Mouse (Mus musculus) thymus, adult 18-20 months (tissue): Measurements from ENCODE around the gene C1qtnf6.
A peak's percentile ranks its signal among the peaks of the same experiment; 100 is the strongest.

Source experiments
- DNase-seq, 2 experiments: peaks; one replicate each; pipeline ENCODE4 v3.0.0; 2022; ENCODE audit warnings: mixed read lengths in 2 of 2

Gene C1qtnf6

DNA sequence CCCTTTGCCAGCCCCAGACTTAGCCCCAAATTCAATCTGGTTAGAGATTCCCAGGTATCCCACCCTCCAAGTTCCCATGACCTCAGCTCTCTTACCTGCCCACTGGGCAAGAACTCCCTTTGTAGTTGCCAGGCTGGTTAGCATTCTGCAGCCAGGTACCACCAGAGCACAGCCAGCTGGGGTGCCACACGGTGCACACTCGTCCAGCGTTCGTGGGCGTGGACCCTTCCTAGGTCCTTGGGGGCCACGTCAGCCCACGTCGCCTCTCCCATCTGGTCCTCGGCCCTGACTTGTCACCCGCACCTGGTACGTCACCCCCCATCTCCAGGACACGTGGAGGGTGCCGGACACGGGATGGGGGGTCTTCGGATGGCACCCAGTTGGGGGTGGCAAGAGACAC is 12.8 kb upstream of the C1qtnf6 start:
- no peak for DNase-seq

DNA sequence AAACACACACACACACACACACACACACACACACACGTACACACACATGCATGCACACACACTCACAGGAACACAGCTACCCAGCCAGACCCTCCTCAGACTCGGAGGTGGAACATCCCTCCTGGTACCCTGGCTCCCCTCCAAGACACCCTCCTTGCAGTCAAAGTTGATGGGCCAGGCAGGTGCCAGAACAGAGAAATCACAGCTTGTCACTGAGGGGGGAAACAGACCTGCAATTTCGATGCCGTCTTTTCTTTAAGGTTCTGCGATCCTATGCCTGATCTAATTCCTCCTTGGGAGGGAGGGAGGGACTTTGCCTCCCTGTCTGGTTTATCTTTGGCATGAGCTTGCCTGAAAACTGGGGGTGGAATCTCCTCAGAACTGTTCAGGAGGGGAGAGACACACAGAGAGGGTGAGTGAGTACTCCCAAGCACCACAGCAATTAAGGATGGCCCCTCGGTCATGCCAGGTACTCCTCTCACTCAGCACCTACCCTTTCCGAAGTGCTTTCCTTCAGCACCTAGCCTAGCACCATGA is 11.6 kb upstream of the C1qtnf6 start:
- no peak for DNase-seq

DNA sequence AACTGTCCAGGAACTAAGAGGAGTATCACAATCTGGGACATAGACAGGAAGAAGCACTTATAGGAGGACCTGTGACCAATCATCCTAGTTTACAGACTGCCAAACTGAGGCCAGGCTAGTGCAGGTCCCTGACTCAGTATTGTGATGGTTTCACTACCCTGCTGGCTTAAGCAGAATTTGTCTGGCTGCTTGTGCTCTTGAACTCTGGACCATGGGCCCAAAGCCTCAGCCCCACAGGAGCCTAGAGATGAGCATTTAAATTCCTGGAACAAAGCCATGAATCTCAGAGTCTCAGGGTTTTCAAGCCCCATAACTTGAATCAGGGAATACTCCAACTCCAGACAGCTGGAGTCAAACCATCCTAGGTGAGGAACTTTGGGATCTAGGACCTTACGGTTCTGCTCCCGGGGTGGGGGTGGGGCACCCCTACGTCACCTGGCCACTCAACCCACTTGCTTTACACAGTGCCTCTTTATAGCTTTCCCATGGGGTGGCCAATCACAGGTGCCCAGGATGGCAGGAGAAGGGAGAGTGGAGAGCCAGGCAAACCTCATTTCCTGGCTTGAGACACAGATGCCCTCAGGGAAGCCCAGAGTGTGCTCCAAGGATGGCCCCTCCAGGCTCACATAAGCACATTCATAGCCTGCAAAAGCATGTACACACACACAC is 11.0 kb upstream of the C1qtnf6 start:
- DNase-seq = no peak

DNA sequence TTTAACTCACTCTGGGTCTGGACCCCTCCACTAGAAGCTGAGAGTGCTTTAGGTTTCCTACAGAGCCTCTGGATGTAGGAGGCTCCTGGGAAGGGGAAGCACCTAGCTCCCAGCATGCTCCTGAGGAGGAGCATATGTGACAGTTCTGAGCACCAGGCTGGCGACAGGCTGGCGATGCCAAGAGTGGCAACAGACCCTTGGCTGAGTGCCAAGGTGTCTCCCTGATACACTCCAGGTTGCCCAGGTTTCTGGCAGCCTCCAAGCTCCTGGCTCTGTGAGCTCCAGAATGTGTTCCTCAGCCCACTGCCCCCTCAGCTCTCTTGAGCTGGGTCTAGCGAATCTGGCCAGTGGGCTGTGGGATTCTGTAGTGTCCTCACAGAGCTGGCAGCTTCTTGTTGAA is 10.4 kb upstream of the C1qtnf6 start:
- DNase-seq = no peak

DNA sequence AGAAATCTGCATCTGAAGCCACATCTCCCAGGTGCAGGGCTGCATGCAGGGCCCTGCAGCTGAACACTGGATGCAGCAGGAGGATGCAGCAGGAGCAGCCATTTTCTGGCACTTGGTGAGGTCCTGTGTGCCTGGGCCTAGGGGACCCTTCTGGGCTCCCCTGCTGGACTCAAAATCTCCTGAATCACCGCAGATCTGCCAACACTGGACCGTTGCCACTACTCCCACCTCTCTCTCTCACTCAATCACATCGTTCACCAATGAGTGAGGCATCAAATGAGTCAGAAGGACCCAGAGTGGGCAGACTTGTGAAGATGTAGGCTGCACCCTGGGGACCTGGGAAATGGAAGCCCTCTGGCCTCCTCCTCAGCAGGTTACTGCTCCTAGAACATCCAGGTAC is 9.8 kb upstream of the C1qtnf6 start:
- DNase-seq = no peak

DNA sequence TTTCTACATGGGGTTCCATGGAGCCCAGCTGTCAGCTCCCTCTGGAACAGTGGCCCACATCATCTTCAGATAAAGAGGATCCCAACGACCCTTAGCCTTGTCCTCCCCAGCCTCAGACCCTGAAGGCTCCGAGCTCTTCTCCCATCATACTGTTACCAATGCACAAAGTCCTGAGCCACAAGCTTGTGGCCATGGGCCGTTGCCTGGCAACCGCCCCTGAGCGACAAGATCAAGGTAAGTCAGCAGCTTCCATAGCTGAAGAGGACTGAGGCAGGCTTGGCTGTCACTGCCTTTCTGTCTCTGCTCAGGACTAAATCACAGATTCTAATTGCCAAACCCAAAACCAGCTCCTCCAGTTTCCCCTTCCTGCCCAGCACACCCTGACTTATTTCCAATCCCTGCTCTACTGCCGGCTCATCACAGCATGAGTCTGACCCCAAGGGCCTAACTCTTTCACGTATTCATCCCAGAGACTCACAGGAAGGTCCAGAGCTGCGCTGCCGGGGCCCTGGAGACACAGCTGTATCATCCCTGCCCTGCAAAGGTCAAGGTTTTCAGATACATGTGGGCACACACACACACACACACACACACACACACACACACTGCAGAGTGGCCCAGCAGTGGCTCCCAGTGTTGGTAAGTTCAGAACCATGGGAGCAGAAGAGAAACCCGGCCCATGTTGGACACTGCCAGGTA is 4.7 kb upstream of the C1qtnf6 start:
- DNase-seq = no peak

DNA sequence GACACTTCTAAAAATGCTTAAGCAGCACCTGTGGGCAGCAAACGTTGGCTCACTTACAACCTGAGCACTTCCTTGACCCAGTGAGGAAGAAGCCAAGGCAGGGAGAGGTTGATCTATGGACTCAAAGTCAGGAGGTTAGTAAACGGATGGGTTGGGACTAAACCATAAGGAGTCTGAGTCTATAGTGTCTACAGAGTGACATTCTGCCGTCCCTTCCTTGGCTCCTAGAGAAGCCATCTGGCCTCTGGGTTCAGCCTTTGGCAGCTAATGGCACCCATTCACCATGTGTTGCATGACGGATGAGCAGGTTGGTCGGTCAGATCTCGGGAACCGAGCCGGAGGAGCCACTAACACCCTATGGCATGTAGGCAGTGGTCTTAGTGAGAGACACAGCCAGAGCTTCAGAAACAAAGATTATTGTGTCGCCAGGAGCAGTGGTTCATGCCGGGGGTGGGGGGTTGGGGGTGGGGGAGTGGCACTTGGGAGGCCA is 2.2 kb upstream of the C1qtnf6 start:
- DNase-seq = no peak

DNA sequence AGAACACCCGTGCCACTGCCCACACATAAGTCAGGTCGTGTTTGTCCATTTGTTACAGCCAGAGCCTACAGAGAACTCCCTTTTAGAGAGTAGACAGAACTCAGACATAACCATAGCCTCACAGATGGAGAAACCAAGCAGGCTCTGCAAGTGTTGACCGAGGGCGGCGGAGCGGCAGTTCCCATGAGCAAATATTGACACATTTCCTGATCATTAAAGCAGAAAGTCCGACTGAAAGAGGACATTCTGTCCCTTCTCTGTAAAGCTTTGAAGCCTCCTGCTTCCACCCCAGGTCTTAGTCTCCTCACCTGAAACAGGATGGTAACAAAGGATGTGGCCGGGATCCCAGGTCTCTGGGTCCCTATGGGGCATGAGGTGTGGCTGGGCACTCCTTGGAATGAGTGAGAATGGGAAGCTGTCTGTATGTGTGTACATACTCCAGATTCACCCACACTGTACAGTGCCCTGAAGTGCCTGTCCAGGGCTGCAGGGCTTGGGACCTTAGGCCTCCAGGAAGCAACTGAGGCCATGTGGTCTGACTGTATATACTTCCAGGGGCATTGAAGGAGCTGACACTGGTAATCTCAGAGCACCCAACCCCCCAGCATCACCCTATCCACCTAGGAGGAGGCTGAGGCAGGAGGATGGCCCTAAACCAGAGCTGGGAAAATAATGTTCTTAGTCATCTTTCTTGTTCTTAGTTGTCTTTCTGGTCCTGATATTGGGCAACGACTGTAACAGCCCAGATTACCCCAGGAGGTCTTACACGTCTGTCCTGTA is 1.5 kb upstream of the C1qtnf6 start:
- no peak for DNase-seq

DNA sequence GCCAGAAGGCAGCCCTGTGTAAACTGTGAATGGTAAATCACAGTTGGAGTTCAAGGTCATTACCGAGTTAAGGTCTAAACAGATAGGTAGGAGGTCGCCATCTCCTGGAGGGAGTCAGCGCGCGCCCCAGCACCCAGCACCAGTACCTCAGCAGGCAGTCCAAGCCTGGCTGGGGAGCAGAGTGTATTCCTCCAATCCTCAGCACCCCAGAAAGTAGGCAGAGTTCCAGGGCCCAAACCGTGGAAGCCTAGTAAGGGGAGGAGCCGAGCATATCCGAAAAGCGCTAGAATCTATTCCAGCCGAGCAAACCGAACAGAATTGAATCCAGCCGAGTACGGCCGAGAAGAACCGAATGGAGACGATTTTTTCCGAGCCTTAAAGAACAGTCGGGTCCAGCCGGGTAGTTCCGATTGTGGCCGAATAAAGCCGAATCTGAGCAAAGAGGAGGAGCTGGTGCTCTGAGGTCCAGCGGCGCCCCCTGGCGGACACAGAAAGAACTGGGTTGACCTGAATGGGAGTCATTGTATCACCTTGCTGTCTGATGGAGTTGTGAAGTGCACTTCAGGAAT is 769 bp upstream of the C1qtnf6 start:
- peak; percentile 87 to 91 for DNase-seq

DNA sequence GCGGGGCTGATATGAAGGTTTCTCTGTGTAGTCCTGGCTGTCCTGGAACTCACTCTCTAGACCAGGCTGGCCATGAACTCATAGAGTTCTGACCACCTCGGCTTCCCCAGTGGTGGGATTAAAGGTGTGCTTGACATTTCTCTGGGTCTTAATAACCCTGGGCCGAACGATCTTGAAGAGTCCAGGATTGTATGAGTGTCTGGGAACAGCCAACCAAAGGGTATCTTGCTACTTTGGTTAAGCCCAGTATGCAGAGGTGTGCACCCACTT is 170 bp upstream of the C1qtnf6 start:
- no peak for DNase-seq

DNA sequence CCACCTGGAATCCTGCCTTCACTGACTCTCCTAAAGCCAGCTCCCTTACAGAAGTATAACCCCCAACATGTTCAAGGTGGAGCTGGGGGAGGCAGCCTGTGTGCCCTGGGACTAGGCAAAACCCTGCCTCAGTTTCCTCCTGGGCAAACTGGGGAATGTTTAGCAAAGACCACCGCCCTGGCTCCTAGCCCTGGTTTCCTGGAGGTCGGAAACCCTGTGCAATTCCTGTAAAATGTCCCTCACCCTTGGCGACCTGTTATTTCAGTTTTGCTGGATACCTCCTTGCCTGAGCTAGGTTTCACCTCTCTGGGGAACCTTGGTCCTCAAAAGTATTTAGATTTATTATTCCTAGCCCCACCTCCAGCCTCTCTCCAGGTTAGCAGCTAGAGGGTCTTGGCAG is 1.1 kb downstream of the C1qtnf6 start:
- DNase-seq = no peak

DNA sequence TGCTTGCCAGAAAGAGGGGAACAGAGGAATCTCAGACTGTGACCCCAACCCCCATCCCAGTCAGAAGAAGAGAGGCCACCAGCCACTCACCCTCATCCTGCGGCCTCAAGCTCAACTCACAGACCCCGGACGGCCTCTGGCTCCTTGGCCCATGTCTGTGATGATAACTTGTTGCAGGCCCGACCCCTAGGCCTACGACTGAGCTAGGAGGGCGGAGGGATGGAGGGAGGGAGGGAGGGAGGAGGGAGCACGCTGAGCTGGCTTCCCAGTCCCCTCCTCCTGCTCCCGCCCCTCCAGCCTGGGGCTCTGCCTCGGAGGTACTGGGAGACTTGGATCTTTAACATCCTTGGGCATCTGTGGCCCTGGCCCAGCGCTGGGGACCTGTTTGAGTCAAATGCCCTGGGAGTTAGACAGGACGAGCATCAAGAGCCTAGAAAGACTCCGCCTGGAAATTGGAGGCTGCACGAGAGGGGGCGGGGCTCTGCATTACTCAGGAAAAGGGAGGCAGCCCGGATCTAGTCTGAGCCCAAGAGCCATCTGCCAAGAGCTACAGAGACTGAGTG is 1.7 kb downstream of the C1qtnf6 start:
- DNase-seq = no peak

DNA sequence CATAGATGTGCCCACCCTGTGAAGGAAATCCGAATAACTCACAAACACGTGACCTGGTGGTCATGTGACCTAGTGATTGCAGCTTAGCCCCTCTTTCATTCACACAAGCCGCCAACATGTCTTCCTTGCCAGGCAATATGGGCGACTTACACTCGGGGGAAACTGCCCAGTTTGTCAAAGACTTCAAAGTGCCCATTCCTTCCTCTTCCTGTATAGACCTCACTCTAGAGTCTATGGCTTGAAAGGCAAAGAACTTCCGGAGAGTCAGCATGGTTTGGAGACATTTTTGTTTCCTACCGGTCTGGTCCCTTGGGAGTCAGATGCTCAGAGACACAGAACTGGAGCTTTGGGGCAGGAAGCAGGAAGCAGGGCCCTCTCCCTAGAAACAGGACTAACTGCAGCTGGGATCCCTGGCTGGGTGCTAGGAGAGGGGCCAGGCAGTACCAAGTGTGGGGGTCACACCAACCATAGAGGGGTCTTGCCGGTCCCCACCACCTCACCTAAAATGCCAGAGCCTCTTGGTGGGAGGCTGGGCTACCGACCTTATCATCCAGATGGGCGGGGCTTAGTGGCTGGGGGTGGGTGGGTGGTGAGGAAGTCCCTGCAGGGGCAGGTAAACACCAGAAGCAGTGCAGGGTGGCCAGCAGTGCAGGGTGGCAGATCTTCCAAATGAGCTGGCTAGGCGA is 2.3 kb downstream of the C1qtnf6 start:
- DNase-seq = no peak

DNA sequence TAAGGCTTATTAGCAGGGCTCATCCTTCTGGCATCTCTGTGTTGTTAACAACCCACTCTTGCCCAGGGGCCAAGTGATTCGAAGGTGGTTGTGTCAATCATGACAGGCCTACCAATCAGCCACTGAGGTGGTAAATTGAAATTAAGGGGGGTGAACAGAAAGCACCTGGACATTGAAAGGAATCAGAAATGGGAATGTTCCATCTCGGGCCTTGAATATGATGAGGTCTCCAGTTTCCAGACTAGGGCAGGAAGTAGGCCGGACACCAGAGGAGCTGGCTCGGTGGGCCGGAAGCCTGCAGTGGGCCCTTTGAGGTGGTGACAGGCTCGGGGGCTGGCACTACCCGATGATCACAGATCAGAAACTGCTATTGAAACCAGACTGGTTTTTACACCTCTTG is 3.2 kb downstream of the C1qtnf6 start:
- no peak for DNase-seq

DNA sequence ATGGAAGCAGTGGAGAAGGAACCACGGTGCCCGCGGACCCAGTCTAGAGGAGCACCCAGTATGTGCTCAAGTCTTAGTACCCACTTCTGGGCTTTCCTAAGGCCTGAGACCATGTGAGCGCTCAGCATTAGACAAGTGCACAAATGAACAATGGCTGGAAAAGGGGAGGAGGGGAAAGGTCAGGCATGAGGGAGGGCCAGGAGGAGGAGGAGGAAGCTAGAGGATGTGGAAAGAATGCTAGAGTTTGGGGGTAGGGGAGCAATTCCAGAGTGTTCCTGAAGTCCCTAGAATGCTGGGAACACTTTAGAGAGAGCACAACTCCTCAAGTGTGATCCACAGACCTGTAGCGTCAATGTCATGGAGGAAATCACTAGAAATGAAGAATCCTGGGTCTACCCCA is 7.1 kb downstream of the C1qtnf6 start:
- no peak for DNase-seq

DNA sequence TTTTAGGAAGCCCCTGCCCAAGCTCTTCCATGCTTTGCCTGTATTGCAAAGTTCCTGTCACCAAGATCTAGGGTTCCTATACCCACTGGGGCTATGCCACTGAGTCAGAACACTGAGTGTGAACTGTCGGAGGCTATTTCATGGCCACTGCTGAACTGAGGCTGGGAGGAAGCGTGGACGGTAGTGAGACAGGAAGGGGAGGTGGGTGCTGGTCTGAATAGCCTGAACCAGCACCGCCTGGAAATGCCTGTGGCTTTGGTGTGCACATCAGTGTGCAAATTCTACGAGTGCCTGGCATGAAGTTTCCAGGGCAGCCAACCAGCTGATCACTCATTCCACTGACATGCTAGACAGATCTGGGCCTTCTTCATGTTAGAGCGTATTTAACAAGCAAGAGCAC is 9.3 kb downstream of the C1qtnf6 start:
- DNase-seq = no peak

DNA sequence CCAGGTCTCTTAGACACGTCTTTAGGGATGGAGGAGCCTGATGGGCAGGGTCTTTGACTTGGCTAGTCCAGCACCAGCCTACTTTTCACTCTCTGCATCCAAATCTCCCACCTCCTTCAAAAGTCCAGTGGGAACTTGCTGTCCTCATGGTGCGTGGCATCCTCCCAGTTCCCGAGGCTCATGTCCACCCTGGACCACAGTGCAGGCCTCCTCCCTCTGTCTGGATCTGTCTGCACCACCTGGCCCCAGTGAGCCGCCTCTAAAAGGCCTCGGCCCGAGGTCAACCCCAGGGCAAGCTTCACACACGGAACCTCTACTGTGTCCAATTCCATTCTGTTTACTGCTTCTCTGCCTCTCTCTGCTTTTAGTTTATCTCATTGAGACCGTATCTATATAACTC is 9.9 kb downstream of the C1qtnf6 start:
- DNase-seq = no peak

DNA sequence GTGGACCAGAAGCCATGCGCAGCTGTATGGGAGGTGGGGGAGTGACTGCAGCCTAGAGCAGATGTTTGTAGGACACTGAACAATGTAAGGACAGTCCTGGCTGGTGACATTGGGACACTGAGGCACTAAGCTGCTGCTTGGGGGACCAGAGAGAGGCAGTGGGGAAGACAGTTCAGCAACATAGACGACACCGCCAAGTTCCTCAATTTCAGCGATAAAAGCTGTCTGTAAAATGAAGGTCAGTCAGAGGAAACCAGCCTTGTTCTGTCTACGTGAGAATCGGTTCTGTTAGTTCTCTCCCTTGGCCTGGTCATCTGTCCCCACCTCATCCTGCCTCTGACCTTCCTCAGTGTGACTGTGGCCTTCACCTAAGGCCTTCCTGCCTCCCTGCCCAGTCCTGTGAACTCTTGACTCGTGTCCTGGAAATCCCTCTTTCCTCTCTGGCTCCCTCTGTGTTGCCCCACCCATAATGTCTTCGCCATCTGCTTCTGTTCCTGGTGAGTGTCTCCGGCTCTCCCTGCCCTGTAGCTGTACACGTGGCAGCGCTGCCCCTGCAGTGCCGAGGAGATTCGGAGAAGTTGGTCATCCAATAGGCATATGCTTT is 11.0 kb downstream of the C1qtnf6 start:
- DNase-seq = no peak

DNA sequence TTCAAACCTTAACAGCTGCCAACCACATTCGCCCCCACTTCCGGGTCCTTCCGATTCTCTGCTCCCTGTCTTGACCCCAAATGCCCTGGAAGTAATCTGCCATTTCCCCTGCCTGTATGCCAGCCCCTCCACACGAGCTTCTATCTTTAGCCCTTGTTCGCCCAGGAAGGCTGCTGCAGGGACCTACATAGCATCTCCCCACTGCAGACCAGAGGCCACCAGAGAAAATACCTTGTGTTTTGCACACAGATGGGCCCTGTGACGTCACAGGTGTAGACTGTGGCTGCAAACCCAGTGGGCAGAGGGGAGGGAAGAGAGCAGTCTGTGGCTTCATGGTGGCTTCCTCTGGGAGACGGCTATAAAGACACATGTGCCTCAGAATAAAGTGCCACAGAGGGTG is 13.0 kb downstream of the C1qtnf6 start:
- no peak for DNase-seq

DNA sequence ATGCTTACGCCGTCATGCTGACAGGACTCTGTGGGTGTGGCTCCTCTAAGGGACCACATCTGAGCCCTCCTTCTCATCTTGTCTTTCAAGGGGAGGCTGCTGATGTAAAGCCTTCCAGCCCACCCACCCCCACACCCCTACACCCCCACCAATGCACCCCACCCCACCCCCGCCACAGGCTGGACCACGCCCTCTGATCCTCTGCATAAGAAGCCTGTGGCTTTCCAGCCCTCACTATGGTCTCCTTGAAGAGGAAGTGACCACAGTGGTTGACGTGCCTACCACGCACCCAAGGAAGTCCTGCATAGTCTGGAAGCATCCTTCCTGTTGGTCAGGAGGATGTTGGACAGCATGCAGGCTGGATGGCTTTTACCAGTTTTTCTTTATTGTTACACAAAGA is 15.5 kb downstream of the C1qtnf6 start:
- no peak for DNase-seq

DNA sequence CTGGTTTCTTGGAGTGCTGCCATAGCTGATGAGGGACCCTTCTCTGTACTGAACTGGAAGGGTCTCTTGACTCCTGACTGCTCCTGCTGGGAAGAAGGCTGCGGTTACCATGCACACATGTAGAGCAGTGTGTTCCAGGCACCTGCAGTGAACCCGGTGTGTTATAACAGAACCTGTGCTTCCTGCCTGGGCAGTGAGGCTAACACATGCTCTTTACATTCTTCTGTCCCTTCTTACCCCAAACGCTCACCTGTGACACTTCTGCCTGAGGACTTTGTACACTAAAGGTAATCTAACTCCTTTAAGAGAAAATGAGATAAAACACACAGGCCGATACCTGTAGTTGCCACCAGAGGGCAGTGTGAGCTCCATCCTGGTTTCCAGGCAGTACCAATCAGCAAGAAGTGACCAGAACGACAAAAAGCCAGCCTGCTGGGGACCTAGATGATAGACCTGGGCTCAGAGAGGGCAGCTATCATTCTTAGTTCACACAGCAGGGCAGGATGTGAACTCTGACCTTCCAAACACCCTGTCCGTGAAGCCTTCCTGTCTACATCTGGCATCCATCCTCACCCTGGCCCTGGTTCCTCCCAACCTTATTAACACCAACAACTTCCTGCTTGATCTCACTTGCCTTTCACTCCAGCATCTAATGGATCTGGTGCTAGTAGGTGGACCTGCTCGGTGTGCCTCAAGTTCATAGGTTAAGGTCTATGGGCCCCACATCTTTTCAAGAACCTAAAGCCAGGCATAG is 16.6 kb downstream of the C1qtnf6 start:
- DNase-seq = peak; percentile 27 to 53
